Mouse (Mus musculus): ENCODE data around the gene Prnd.

Prnd gene

GRCm38 (mm10) chr2:131939404-131940111 is 11.1 kb upstream of the Prnd start:
- in situ Hi-C loops (cut with MboI, MseI): loop anchor here (5.0 to 10.0 kb wide), 4 partner anchors 112 to 382 kb away; no protein-coding TSS in a partner anchor

GRCm38 (mm10) chr2:131940506-131940905 is 10.2 kb upstream of the Prnd start:
- in situ Hi-C loops (cut with MboI, MseI): loop anchor here in 1 of 2 experiments (10.0 kb wide), 1 partner anchor 286 kb away; no protein-coding TSS in a partner anchor

GRCm38 (mm10) chr2:131941501-131941900 is 9.2 kb upstream of the Prnd start:
- in situ Hi-C loops (cut with MboI, MseI): loop anchor here in 1 of 2 experiments (10.0 kb wide), 1 partner anchor 287 kb away; no protein-coding TSS in a partner anchor

- in situ Hi-C loops (cut with MboI, MseI): loop anchor here in 1 of 2 experiments (10.0 kb wide), 1 partner anchor 290 kb away; no protein-coding TSS in a partner anchor
Observed at GRCm38 (mm10) chr2:131944370-131944769, 6.3 kb upstream of the Prnd start.

- in situ Hi-C loops (cut with MboI, MseI): loop anchor here (5.0 to 10.0 kb wide), 2 partner anchors 43 to 290 kb away; no protein-coding TSS in a partner anchor
Observed at GRCm38 (mm10) chr2:131945225-131945624, 5.4 kb upstream of the Prnd start.

DNA sequence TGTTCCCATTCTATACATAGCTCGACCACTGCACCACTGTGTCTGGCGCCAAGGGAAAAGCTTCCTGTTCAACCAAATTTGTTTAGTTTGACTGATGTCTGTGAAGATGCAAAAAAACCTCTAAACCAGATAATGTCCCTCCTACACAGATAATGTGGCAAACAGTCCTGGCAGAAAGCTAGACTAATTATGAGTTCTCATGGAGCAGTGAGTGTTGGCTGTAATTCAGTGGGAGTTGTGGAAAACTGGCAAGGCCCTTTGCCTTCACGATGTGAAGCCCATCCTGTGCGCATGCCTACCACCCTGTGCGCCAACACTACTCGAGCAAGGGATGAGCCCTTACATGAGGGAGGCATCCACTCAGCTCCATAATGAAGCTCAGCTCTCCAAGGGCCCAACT is 4.9 kb upstream of the Prnd start:
- in situ Hi-C loops (cut with MboI, MseI): loop anchor here (5.0 to 10.0 kb wide), 2 partner anchors 43 to 291 kb away; no protein-coding TSS in a partner anchor

GRCm38 (mm10) chr2:131946351-131946750 is 4.3 kb upstream of the Prnd start:
- in situ Hi-C loops (cut with MboI, MseI): loop anchor here (5.0 to 10.0 kb wide), 2 partner anchors 44 to 292 kb away; no protein-coding TSS in a partner anchor

DNA sequence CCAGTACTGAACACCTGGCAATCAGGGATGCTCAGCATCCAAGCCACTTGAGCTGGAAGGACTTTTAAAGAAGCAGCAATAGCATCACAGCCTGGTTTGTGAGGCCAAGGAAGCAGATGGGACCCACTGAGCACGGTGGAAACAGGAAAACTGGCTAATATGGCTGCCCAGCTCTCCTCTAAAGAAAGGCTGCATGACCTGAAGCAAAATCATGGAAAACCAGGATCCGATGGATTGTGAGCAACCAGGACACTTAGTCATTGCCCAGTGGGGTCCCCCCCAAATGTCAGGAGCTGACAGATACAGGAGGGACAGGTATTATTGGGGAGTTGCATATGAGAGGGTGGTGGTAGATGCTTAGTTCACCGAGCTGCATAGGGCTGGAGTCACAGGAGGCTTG is 2.5 kb upstream of the Prnd start:
- in situ Hi-C loops (cut with MboI, MseI): loop anchor here (5.0 to 10.0 kb wide), 2 partner anchors 46 to 293 kb away; no protein-coding TSS in a partner anchor

- in situ Hi-C loops (cut with MboI, MseI): loop anchor here (5.0 to 10.0 kb wide), 2 partner anchors 47 to 294 kb away; no protein-coding TSS in a partner anchor
Observed at GRCm38 (mm10) chr2:131948916-131949639, 1.6 kb upstream of the Prnd start.

DNA sequence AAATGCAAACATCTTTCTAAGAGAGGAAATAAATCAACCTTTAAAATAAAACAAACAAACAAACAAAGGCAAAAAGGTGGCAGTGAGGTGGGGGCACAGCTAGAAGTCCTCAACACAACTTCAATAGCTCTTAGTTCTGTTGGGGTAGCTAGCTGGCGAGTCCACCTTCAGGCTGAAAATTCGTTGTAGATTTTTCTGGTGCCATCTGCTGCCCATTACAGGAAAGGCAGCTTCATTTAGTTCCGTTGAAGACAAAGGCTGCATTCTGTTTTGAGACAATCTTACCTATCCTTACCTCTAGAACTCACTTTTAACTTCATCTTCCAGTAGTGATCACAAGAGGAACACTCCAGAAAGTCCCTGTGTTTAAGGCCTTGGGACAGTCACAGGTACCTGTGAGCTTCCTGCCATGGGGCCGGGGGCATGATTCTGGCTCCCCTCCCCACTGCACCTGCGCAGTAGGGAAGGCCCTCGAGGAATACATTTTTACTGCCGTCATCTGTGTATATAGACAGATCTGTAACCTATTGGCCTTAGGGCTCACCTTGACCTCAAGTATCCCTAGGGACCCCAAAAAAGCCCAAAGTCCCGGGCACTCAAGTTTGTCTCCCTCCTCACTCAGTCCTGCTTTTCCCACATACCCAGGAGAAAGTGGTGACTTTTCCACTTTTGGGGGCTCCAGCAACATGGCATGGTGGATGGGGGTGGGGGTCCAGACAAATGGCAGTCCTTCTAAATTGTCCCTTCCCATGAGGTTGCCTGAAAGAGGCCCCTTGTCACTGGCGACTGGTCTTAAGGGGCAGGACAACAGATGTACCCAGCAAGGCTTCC is 679 bp upstream of the Prnd start:
- in situ Hi-C loops (cut with MboI, MseI): loop anchor here (5.0 to 10.0 kb wide), 2 partner anchors 48 to 295 kb away; no protein-coding TSS in a partner anchor

DNA sequence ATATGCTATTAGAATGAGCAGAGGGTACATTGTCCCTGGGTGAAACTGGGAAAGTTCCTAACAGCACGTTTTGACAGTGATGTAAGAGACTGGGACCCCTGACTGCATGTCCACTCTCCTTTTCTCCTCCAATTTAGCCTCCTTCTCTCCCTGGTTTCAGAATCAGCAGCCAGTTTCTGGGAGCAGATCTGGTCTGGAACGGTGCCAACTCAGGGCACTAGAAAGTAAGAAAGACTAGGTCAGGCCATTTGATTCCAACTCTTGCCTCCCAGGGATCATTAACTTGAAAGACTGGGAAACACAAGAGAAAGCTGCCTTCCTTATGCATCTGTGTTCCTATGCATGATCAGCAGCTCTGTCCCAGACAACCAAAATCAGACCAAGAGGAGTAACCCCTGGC is 1.8 kb downstream of the Prnd start:
- in situ Hi-C loops (cut with MboI, MseI): no loop called here

- in situ Hi-C loops (cut with MboI, MseI): no loop called here
Observed at GRCm38 (mm10) chr2:131952961-131953538, 2.4 kb downstream of the Prnd start.

- in situ Hi-C loops (cut with MboI, MseI): no loop called here
Observed at GRCm38 (mm10) chr2:131953711-131954110, 3.0 kb downstream of the Prnd start.

GRCm38 (mm10) chr2:131954835-131955234 is 4.2 kb downstream of the Prnd start:
- in situ Hi-C loops (cut with MboI, MseI): no loop called here

- in situ Hi-C loops (cut with MboI, MseI): no loop called here
Observed at GRCm38 (mm10) chr2:131955264-131955663, 4.6 kb downstream of the Prnd start.

DNA sequence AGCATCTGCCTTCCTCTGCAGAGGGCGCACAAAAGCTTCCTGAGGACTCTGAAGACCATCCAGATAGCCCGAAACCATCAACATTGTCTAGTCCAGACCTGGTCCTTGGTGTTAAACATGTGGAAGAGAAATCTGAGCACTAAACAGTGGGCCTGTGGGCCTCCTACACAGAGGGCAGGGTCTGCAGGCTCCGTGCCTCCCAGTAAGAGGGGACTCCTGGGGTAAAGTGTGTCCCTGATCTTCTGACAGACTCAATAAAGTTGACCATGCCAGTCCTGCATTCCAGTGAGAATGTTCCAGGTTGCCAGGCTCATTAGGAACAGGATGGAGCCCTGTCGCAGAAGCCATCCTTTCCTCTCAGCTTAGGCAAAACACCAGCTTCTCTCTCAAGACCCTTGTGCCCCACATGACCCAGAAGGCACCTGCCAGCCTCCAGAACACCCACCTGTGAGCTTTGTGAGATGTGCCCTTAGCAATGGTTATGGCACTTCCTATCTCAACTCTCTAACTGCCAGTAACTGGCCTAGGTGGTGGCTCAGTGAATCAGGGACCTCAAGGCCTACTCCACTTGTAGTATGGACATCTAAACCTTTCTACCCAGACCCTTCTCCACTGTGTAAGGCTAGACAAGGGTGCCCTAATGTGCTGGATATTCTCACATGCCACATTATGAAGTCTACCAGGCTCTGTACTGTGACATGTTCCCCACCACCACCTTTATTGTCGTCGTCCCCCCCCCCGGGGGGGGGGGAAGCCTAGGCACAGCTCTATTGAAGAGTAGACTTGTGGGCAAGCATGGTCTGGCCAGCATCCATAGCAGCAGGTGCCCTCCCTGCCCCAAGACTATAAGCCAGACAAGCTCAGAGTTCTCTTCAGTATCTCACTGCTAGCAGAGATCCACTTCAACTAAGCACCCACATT is 5.9 kb downstream of the Prnd start:
- in situ Hi-C loops (cut with MboI, MseI): no loop called here

DNA sequence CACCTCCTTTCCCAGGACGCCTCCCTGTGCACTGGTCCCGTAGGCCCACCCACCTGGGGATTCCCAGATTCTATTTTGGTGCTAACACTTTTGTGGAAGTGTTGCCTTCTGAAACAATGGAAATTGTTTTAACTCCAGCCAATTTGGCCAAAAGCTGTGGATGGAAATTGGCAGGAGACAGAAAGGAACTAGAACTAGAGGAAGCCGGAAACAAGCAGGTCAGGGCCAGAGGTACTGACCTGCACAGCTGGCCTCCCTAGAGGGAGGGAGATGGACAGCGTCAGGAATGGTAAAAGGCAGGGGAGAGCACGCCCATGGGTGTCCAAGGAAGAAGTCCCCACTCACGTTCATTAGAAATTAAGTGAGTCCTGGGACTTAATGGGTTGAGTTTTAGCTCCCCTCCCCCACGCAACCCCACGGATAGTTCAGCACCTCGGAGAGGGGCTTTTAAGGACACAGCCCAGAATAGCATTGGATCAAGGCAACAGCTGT is 7.1 kb downstream of the Prnd start:
- in situ Hi-C loops (cut with MboI, MseI): no loop called here

- in situ Hi-C loops (cut with MboI, MseI): loop anchor here in 1 of 2 experiments (5.0 kb wide), 1 partner anchor 404 kb away; no protein-coding TSS in a partner anchor
Observed at GRCm38 (mm10) chr2:131961671-131962070, 11.0 kb downstream of the Prnd start.

DNA sequence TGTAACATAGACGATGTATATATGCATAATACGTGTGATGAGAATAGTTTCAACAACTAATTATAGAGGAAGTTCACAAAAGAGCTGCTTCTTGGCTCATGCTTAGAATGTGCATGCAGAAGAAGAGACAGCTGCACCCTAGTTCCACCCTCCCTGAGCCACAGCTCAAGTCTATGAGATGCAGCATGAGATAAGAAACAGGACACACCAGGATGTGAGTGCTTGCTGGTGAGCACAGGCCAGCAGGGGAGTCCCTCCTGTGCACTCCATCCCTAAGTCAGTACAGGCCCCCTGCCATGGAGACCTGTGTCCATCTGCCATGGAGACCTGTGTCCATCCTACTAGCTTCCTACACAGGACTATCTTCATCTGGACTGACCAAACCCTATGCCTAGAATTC is 19.9 kb downstream of the Prnd start:
- in situ Hi-C loops (cut with MboI, MseI): no loop called here

DNA sequence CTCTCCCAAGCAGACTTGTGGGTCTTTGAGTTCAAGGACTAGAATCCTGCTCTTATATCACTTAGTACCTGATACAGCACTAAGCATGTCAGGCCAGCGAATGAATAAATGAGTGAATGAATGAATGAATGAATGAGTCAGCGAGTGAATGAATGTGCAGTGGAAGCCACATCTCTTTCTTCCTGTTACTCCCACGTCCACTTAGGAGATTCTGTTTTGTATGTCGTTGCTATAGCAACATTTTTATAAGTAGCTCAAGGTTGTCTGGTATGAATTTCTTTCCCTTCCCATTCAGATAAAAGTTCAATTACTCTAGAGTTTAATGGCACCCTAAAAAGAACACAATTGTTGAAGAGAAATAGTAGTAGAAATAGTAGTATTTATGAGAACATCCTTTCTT is 20.4 kb downstream of the Prnd start:
- in situ Hi-C loops (cut with MboI, MseI): no loop called here

All from T-helper 17 cell (primary cell).